Mouse (Mus musculus) midbrain, embryonic 12.5 days (tissue): ENCODE results near the gene Syn3. TPM values are rescaled to one million over a fixed set of nuclear protein-coding genes. Genes with fewer than 3 reads are reported as not detected.

ENCODE experiments used
- ATAC-seq: fragments of 200-750 bp; cut with Nextera tagmentation; 2 replicates; pipeline ENCODE4 v1.8.0; 2017; ENCODE audit warnings: low read depth, moderate TSS enrichment, moderate library complexity; ENCODE audit not compliant: low FRiP score
- H3K27ac ChIP-seq: fragments of 300-500 bp; sonication (generic); replicated peaks from 2 replicates; pipeline ENCODE4 v1.5.1; 2016; ENCODE audit warnings: mild to moderate bottlenecking
- H3K27me3 ChIP-seq: fragments of 300-500 bp; sonication (generic); 2 replicates; pipeline ENCODE4 v1.6.1; 2016; ENCODE audit warnings: mild to moderate bottlenecking
- H3K36me3 ChIP-seq: fragments of 300-500 bp; sonication (generic); 2 replicates; pipeline ENCODE4 v1.6.1; 2016
- H3K4me1 ChIP-seq: fragments of 300-500 bp; sonication (generic); 2 replicates; pipeline ENCODE4 v1.6.1; 2016
- H3K4me2 ChIP-seq: fragments of 300-500 bp; sonication (generic); replicated peaks from 2 replicates; pipeline ENCODE4 v1.6.1; 2016; ENCODE audit warnings: mild to moderate bottlenecking, moderate library complexity
- H3K4me3 ChIP-seq: fragments of 300-500 bp; sonication (generic); 2 replicates; pipeline ENCODE4 v1.5.1; 2016; ENCODE audit warnings: mild to moderate bottlenecking
- H3K9ac ChIP-seq: fragments of 300-500 bp; sonication (generic); replicated peaks from 2 replicates; pipeline ENCODE4 v1.6.1; 2016; ENCODE audit warnings: mild to moderate bottlenecking, moderate library complexity
- H3K9me3 ChIP-seq: fragments of 300-500 bp; sonication (generic); 2 replicates; pipeline ENCODE4 v1.6.1; 2016; ENCODE audit warnings: mild to moderate bottlenecking
- whole genome bisulfite sequencing: fragments of 180-500 bp; shearing (Covaris S2); methylation state at CpG from one replicate; pipeline ENCODE4 v1.1.7; 2016; 5-methylcytosine and 5-hydroxymethylcytosine counted together
- polyA plus RNA-seq: library from polyadenylated mRNA; unstranded; fragments of >200 nt; fragmentation: Nextera tagmentation; extraction: Ambion mirVana; gene quantifications from 2 replicates; pipeline ENCODE4 v1.2.1, GENCODE M21; 2016

Gene Syn3
- polyA plus RNA-seq, 1 experiment from 2014 or later: 7.3 TPM

- Histone ChIP-seq H3K4me3 (no peak overlapping the region), H3K4me1 (no peaks in the 10 kb centered on the region), H3K27me3 (no peaks in the 10 kb centered on the region), H3K9me3 (no peaks in the 10 kb centered on the region), H3K4me2 (no peak overlapping the region), H3K9ac (no peak overlapping the region), H3K27ac (no peak overlapping the region), H3K36me3 (no peaks in the 10 kb centered on the region)
- ATAC-seq: no peak
- WGBS: 100% methylated on average over 4 of the region's 4 CpGs
Measured at GRCm38 (mm10) chr10:86108797-86109196, 389.9 kb downstream of the Syn3 start.

GRCm38 (mm10) chr10:86107681-86108080 lies 391.0 kb downstream of the Syn3 start:
- Histone ChIP-seq H3K27ac (no peak overlapping the region), H3K9me3 (no peaks in the 10 kb centered on the region), H3K4me1 (no peaks in the 10 kb centered on the region), H3K27me3 (no peaks in the 10 kb centered on the region), H3K4me3 (no peak overlapping the region), H3K9ac (no peak overlapping the region), H3K4me2 (no peak overlapping the region), H3K36me3 (no peaks in the 10 kb centered on the region)
- ATAC-seq: no peak
- 88% methylated on average over 4 of the region's 4 CpGs for WGBS

- Histone ChIP-seq H3K36me3 (no peaks in the 10 kb centered on the region), H3K4me3 (no peak overlapping the region), H3K27ac (no peak overlapping the region), H3K9ac (no peak overlapping the region), H3K9me3 (peaks cover 10% of the 10 kb centered on the region), H3K27me3 (no peaks in the 10 kb centered on the region), H3K4me2 (no peak overlapping the region), H3K4me1 (no peaks in the 10 kb centered on the region)
- no peak for ATAC-seq
Measured at GRCm38 (mm10) chr10:86103976-86104375, 394.7 kb downstream of the Syn3 start.

- H3K4me1 ChIP-seq: no peaks in the 10 kb centered on the region
- no peak overlapping the region for H3K27ac ChIP-seq
- no peak overlapping the region for H3K4me3 ChIP-seq
- ATAC-seq: no peak
- H3K9ac ChIP-seq: no peak overlapping the region
- no peaks in the 10 kb centered on the region for H3K27me3 ChIP-seq
- no peaks in the 10 kb centered on the region for H3K36me3 ChIP-seq
- H3K4me2 ChIP-seq: no peak overlapping the region
- H3K9me3 ChIP-seq: peaks cover 11% of the 10 kb centered on the region
- 80% methylated on average over 3 of the region's 3 CpGs for WGBS
Measured at GRCm38 (mm10) chr10:86100281-86100851, 398.3 kb downstream of the Syn3 start.

- H3K27ac ChIP-seq: no peak overlapping the region
- H3K4me1 ChIP-seq: no peaks in the 10 kb centered on the region
- H3K27me3 ChIP-seq: no peaks in the 10 kb centered on the region
- no peak overlapping the region for H3K4me2 ChIP-seq
- WGBS: 90% methylated on average over 6 of the region's 6 CpGs
- no peak overlapping the region for H3K9ac ChIP-seq
- peaks cover 11% of the 10 kb centered on the region for H3K9me3 ChIP-seq
- ATAC-seq: no peak
- H3K4me3 ChIP-seq: no peak overlapping the region
- no peaks in the 10 kb centered on the region for H3K36me3 ChIP-seq
Measured at GRCm38 (mm10) chr10:86098363-86098762, 400.3 kb downstream of the Syn3 start.

GRCm38 (mm10) chr10:86093109-86094035 lies 405.3 kb downstream of the Syn3 start:
- no peaks in the 10 kb centered on the region for H3K27me3 ChIP-seq
- no peak overlapping the region for H3K4me3 ChIP-seq
- no peaks in the 10 kb centered on the region for H3K36me3 ChIP-seq
- no peak overlapping the region for H3K27ac ChIP-seq
- no peak overlapping the region for H3K9ac ChIP-seq
- H3K4me2 ChIP-seq: no peak overlapping the region
- ATAC-seq: no peak
- WGBS: 74% methylated on average over 14 of the region's 14 CpGs
- no peaks in the 10 kb centered on the region for H3K9me3 ChIP-seq
- no peaks in the 10 kb centered on the region for H3K4me1 ChIP-seq

GRCm38 (mm10) chr10:86091919-86092318 lies 406.8 kb downstream of the Syn3 start:
- Histone ChIP-seq H3K4me2 (no peak overlapping the region), H3K9me3 (no peaks in the 10 kb centered on the region), H3K27ac (no peak overlapping the region), H3K27me3 (no peaks in the 10 kb centered on the region), H3K9ac (no peak overlapping the region), H3K36me3 (no peaks in the 10 kb centered on the region), H3K4me1 (no peaks in the 10 kb centered on the region), H3K4me3 (no peak overlapping the region)
- WGBS: 49% methylated on average over 10 of the region's 10 CpGs
- no peak for ATAC-seq

GRCm38 (mm10) chr10:86079921-86080320 lies 418.8 kb downstream of the Syn3 start:
- H3K4me3 ChIP-seq: no peak overlapping the region
- H3K27me3 ChIP-seq: no peaks in the 10 kb centered on the region
- H3K4me1 ChIP-seq: no peaks in the 10 kb centered on the region
- H3K27ac ChIP-seq: no peak overlapping the region
- H3K9ac ChIP-seq: no peak overlapping the region
- H3K9me3 ChIP-seq: no peaks in the 10 kb centered on the region
- no peak for ATAC-seq
- no peaks in the 10 kb centered on the region for H3K36me3 ChIP-seq
- no peak overlapping the region for H3K4me2 ChIP-seq
- WGBS: 82% methylated on average over 9 of the region's 9 CpGs

- no peaks in the 10 kb centered on the region for H3K4me1 ChIP-seq
- H3K4me2 ChIP-seq: no peak overlapping the region
- WGBS: 96% methylated on average over 2 of the region's 2 CpGs
- no peak for ATAC-seq
- no peaks in the 10 kb centered on the region for H3K27me3 ChIP-seq
- H3K9me3 ChIP-seq: 0 out of 2 replicates have a peak, but pooled peaks cover 5% of the 10 kb centered on the region
- no peak overlapping the region for H3K9ac ChIP-seq
- no peaks in the 10 kb centered on the region for H3K36me3 ChIP-seq
- H3K27ac ChIP-seq: no peak overlapping the region
- no peak overlapping the region for H3K4me3 ChIP-seq
Measured at GRCm38 (mm10) chr10:86078761-86079160, 419.9 kb downstream of the Syn3 start.

- 84% methylated on average over 2 of the region's 2 CpGs for WGBS
- no peaks in the 10 kb centered on the region for H3K4me1 ChIP-seq
- no peak for ATAC-seq
Measured at GRCm38 (mm10) chr10:86077272-86077671, 421.4 kb downstream of the Syn3 start.

GRCm38 (mm10) chr10:86074971-86075711 lies 423.6 kb downstream of the Syn3 start:
- Histone ChIP-seq H3K9ac (no peak overlapping the region), H3K4me3 (no peak overlapping the region), H3K27ac (no peak overlapping the region), H3K4me1 (no peaks in the 10 kb centered on the region), H3K27me3 (no peaks in the 10 kb centered on the region), H3K36me3 (0 out of 2 replicates have a peak, but pooled peaks cover 2% of the 10 kb centered on the region), H3K4me2 (no peak overlapping the region), H3K9me3 (0 out of 2 replicates have a peak, but pooled peaks cover 6% of the 10 kb centered on the region)
- no peak for ATAC-seq
- 89% methylated on average over 9 of the region's 9 CpGs for WGBS

More at GRCm38 (mm10) chr10:86077272-86077671, 421.4 kb downstream of the Syn3 start:
- Histone ChIP-seq H3K4me2 (no peak overlapping the region), H3K27me3 (no peaks in the 10 kb centered on the region), H3K9me3 (0 out of 2 replicates have a peak, but pooled peaks cover 6% of the 10 kb centered on the region), H3K36me3 (no peaks in the 10 kb centered on the region), H3K9ac (no peak overlapping the region), H3K4me3 (no peak overlapping the region), H3K27ac (no peak overlapping the region)

GRCm38 (mm10) chr10:86074134-86074533 lies 424.6 kb downstream of the Syn3 start:
- Histone ChIP-seq H3K9me3 (0 out of 2 replicates have a peak, but pooled peaks cover 6% of the 10 kb centered on the region), H3K36me3 (0 out of 2 replicates have a peak, but pooled peaks cover 2% of the 10 kb centered on the region), H3K4me1 (peaks cover 5% of the 10 kb centered on the region), H3K4me2 (no peak overlapping the region), H3K4me3 (no peak overlapping the region), H3K27ac (no peak overlapping the region), H3K27me3 (no peaks in the 10 kb centered on the region), H3K9ac (no peak overlapping the region)
- 86% methylated on average over 4 of the region's 4 CpGs for WGBS
- ATAC-seq: no peak
